Comparison of ENCODE assay signal across 9 mouse cellular contexts in genomic region chr4:63084473-63084889, GRCm38 (mm10).
A peak's percentile ranks its signal among the peaks of the same experiment; 100 is the strongest.
DNase-seq lines count a peak whose midpoint lies in the region; ATAC-seq and TF ChIP-seq lines count a peak whose summit lies in the region.
"Had no signal": no experiment of that assay in that cellular context is flagged by ENCODE, and none has a peak within 500 bp of the region (broad histone marks: within the 10 kb centered on the region; RNA-seq: fewer than 3 reads in every experiment).

No protein-coding gene starts in this region.

- peaks cover 9% of the 10 kb centered on the region for H3K9me3 ChIP-seq in heart, embryonic 12.5 days (replicated peaks)
- H3K9me3 ChIP-seq: limb, embryonic 12.5 days had no signal

- H3K36me3 ChIP-seq in heart, adult 2 months (ENCODE audit: control insufficient read depth, insufficient read depth, low read length), result no peaks in the 10 kb centered on the region
- peaks cover 48% of the 10 kb centered on the region for H3K36me3 ChIP-seq in heart, embryonic 12.5 days

- ATAC-seq in heart, embryonic 12.5 days (ENCODE audit: insufficient number of reproducible peaks, low FRiP score), result no peak

- peak; percentile 72 to 85 for DNase-seq in heart, adult 2 months
- DNase-seq in adrenal gland, postnatal 25 days, result peak; percentile 62
- peak; percentile 47 to 61 for DNase-seq in frontal cortex, postnatal 36 days (ENCODE audit: low spot score in 2 of 2)
- peak; percentile 30 to 43 for DNase-seq in layer of hippocampus, adult 18-20 months (ENCODE audit: low spot score in 2 of 2)
- peak; percentile 85 for DNase-seq in lung, postnatal 36 days
- DNase-seq in embryo, embryonic 11 days, result no peak
- no peak for DNase-seq in MN1 (ENCODE audit: low spot score)

- no peak overlapping the region for H3K4me3 ChIP-seq in heart, adult 2 months
- no peak overlapping the region for H3K4me3 ChIP-seq in heart, embryonic 12.5 days
- H3K4me3 ChIP-seq: limb, embryonic 12.5 days had no signal

- no peaks in the 10 kb centered on the region for H3K27me3 ChIP-seq in heart, adult 2 months (ENCODE audit: control insufficient read depth, insufficient read depth, low read length)
- H3K27me3 ChIP-seq in heart, embryonic 12.5 days (replicated peaks), result no peaks in the 10 kb centered on the region
- H3K27me3 ChIP-seq: limb, embryonic 12.5 days had no signal

- TF ChIP-seq CTCF in heart, adult 2 months (IDR thresholded peaks at IDR 0.05), result peak; percentile 17; the same call in 1 of the 2 replicates

- no peak overlapping the region for H3K9ac ChIP-seq in heart, adult 2 months (ENCODE audit: low read depth, low read length)
- no peak overlapping the region for H3K9ac ChIP-seq in heart, embryonic 12.5 days
- H3K9ac ChIP-seq: limb, embryonic 12.5 days had no signal

- 43% methylated on average over 8 of the region's 8 CpGs for WGBS in heart, adult 2 months
- WGBS in heart, embryonic 12.5 days, result 69% methylated on average over 8 of the region's 8 CpGs

- no peak overlapping the region for H3K4me2 ChIP-seq in heart, embryonic 12.5 days
- H3K4me2 ChIP-seq: limb, embryonic 12.5 days had no signal

- TF ChIP-seq POLR2A in heart, adult 2 months (IDR thresholded peaks at IDR 0.05; ENCODE audit: insufficient read depth, low read depth, low read length), result no peak

- H3K4me1 ChIP-seq in heart, adult 2 months (ENCODE audit: control insufficient read depth, insufficient read depth, low read length), result no peaks in the 10 kb centered on the region
- peaks cover 6% of the 10 kb centered on the region for H3K4me1 ChIP-seq in heart, embryonic 12.5 days (replicated peaks)
- H3K4me1 ChIP-seq: limb, embryonic 12.5 days had no signal

- peak; percentile 80 for TF ChIP-seq EP300 in heart, adult 2 months (IDR thresholded peaks at IDR 0.05; ENCODE audit: insufficient read depth, low read depth, low read length)

- H3K27ac ChIP-seq in heart, adult 2 months, result no peak overlapping the region
- no peak overlapping the region for H3K27ac ChIP-seq in heart, embryonic 12.5 days (ENCODE audit: poor library complexity, severe bottlenecking)
- H3K27ac ChIP-seq: limb, embryonic 12.5 days had no signal

- no peaks in the 10 kb centered on the region for H3K79me2 ChIP-seq in heart, adult 2 months (replicated peaks; ENCODE audit: control insufficient read depth, insufficient read depth, low read length)

- intact Hi-C loops in heart, adult 2 months (cut with DNase I), result loop anchor here (2.0 kb wide), 1 partner anchor 74 kb away; no protein-coding TSS in a partner anchor

Comparison
In these comparisons a context has a peak if more than half of its experiments do, and no peak if none do; other contexts are left out.
1. DNase-seq: peak in heart, adult 2 months (2 of 2), adrenal gland, postnatal 25 days (single experiment), frontal cortex, postnatal 36 days (2 of 2), layer of hippocampus, adult 18-20 months (2 of 2) and lung, postnatal 36 days (single experiment); none in embryo, embryonic 11 days (single experiment) and MN1 (single experiment).